Mouse (Mus musculus) heart, postnatal 0 days (tissue): ENCODE measurements around the gene Serpinb1b.

ENCODE experiments used
- CTCF ChIP-seq: IDR thresholded peaks from 2 replicates; pipeline ENCODE4 v1.5.1; 2016; ENCODE audit warnings: antibody characterized with exemption, control low read depth, low read depth
- EP300 ChIP-seq: IDR thresholded peaks from 2 replicates; pipeline ENCODE4 v1.6.1; 2016; ENCODE audit warnings: antibody characterized with exemption, low read depth

DNA sequence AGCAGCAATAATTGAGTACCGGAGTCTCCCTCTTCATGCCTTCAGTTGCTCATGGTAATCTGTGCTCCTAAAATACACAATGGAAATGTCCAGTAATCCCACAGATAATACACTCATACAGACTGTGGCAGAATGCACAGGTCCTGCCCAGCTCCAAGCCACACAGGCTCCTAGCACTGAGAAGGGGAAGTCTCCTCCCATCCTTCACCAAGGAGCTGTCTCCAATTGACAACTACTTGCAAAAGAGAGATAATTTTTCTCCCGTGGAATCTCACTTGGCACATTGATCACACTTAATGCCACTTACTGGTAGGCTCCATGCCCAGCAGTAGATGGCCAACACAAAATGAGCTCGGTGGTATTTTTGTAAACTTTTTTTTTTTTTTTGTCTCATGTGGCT lies 2.1 kb upstream of the Serpinb1b start:
- TF ChIP-seq CTCF = no peak
- no peak for TF ChIP-seq EP300
